Mouse (Mus musculus) forebrain, embryonic 14.5 days (tissue): ENCODE measurements at regions not wholly inside any gene's neighbourhood (a gene's known extent, or its start where the extent isn't known, plus 50 kb on each side); places are given as distances from the start of the nearest gene placed in this dataset.

Source experiments
- ATAC-seq: fragments of 200-750 bp; cut with Nextera tagmentation; 2 replicates; pipeline ENCODE4 v1.8.0; 2017; ENCODE audit warnings: mild to moderate bottlenecking, moderate library complexity
- DNase-seq: peaks from one replicate; pipeline ENCODE4 v3.0.0-alpha.2; 2015; ENCODE audit warnings: low spot score
- H3K27ac ChIP-seq: fragments of 300-500 bp; sonication (generic); 2 replicates; pipeline ENCODE4 v1.5.1; 2014; ENCODE audit warnings: low read depth, mild to moderate bottlenecking, control low read depth, low read length, moderate library complexity
- H3K27me3 ChIP-seq: fragments of 300-500 bp; sonication (generic); replicated peaks from 2 replicates; pipeline ENCODE4 v1.6.1; 2014; ENCODE audit warnings: low read length, control low read depth, mixed read lengths; ENCODE audit not compliant: control insufficient read depth, insufficient read depth
- H3K36me3 ChIP-seq: fragments of 300-500 bp; sonication (generic); 2 replicates; pipeline ENCODE4 v1.6.1; 2014; ENCODE audit warnings: low read length, control low read depth; ENCODE audit not compliant: control insufficient read depth, insufficient read depth
- H3K4me1 ChIP-seq: fragments of 300-500 bp; sonication (generic); 2 replicates; pipeline ENCODE4 v1.6.1; 2014; ENCODE audit warnings: antibody characterized with exemption, low read length, control low read depth; ENCODE audit not compliant: control insufficient read depth, insufficient read depth
- H3K4me2 ChIP-seq: fragments of 300-500 bp; sonication (generic); 2 replicates; pipeline ENCODE4 v1.6.1; 2014; ENCODE audit warnings: mild to moderate bottlenecking, control low read depth, low read length
- H3K4me3 ChIP-seq: fragments of 300-500 bp; sonication (generic); 2 replicates; pipeline ENCODE4 v1.5.1; 2014; ENCODE audit warnings: low read depth, low read length, control low read depth
- H3K9ac ChIP-seq: fragments of 300-500 bp; sonication (generic); 2 replicates; pipeline ENCODE4 v1.6.1; 2014; ENCODE audit warnings: mild to moderate bottlenecking, low read length, control low read depth, moderate library complexity
- H3K9me3 ChIP-seq: fragments of 300-500 bp; sonication (generic); replicated peaks from 2 replicates; pipeline ENCODE4 v1.6.1; 2016; ENCODE audit warnings: low read length, control low read depth, mixed read lengths; ENCODE audit not compliant: control insufficient read depth
- WGBS: fragments of 180-500 bp; shearing (Covaris S2); extraction: QIAGEN DNeasy Blood & Tissue Kit; methylation state at CpG from one replicate; pipeline ENCODE4 v1.1.7; 2014; 5-methylcytosine and 5-hydroxymethylcytosine counted together

- no peak for DNase-seq
- ATAC-seq = no peak
- Histone ChIP-seq H3K4me1 (no peaks in the 10 kb centered on the region), H3K4me3 (no peak overlapping the region), H3K27ac (no peak overlapping the region), H3K4me2 (no peak overlapping the region), H3K9ac (no peak overlapping the region), H3K36me3 (no peaks in the 10 kb centered on the region), H3K9me3 (no peaks in the 10 kb centered on the region), H3K27me3 (no peaks in the 10 kb centered on the region)
- WGBS = 92% methylated on average over 6 of the region's 6 CpGs
Observed at GRCm38 (mm10) chr12:25159091-25159490, 62.2 kb upstream of the Id2 start.

- no peak for ATAC-seq
- Histone ChIP-seq H3K9me3 (no peaks in the 10 kb centered on the region), H3K36me3 (no peaks in the 10 kb centered on the region), H3K4me2 (no peak overlapping the region), H3K27me3 (no peaks in the 10 kb centered on the region), H3K4me1 (no peaks in the 10 kb centered on the region), H3K27ac (no peak overlapping the region), H3K4me3 (no peak overlapping the region), H3K9ac (no peak overlapping the region)
- DNase-seq = no peak
- WGBS = 85% methylated on average over 5 of the region's 5 CpGs
Observed at GRCm38 (mm10) chr12:25157238-25157637, 60.3 kb upstream of the Id2 start.

GRCm38 (mm10) chr12:25155396-25155795 lies 58.5 kb upstream of the Id2 start:
- H3K36me3 ChIP-seq = no peaks in the 10 kb centered on the region
- DNase-seq (no peak), ATAC-seq (no peak)
- 90% methylated on average over 9 of the region's 9 CpGs for WGBS
- no peak overlapping the region for H3K9ac ChIP-seq
- no peaks in the 10 kb centered on the region for H3K9me3 ChIP-seq
- no peak overlapping the region for H3K27ac ChIP-seq
- no peaks in the 10 kb centered on the region for H3K27me3 ChIP-seq
- H3K4me2 ChIP-seq = no peak overlapping the region
- no peaks in the 10 kb centered on the region for H3K4me1 ChIP-seq
- no peak overlapping the region for H3K4me3 ChIP-seq

GRCm38 (mm10) chr12:25148099-25148498 lies 51.2 kb upstream of the Id2 start:
- Histone ChIP-seq H3K27ac (no peak overlapping the region), H3K4me1 (no peaks in the 10 kb centered on the region), H3K36me3 (no peaks in the 10 kb centered on the region), H3K9ac (no peak overlapping the region), H3K27me3 (no peaks in the 10 kb centered on the region), H3K4me3 (no peak overlapping the region), H3K4me2 (no peak overlapping the region), H3K9me3 (no peaks in the 10 kb centered on the region)
- DNase-seq = no peak
- WGBS = 89% methylated on average over 6 of the region's 6 CpGs
- ATAC-seq = no peak
